Mouse (Mus musculus) ES-E14 (cell line): ENCODE measurements around the gene Ccni. TPM values are rescaled to one million over a fixed set of nuclear protein-coding genes. Genes with fewer than 3 reads are reported as not detected.
A peak's percentile ranks its signal among the peaks of the same experiment; 100 is the strongest.

Source experiments
- DNase-seq: peaks from one replicate; pipeline ENCODE4 v3.0.0-alpha.2; 2013; ENCODE audit warnings: low read depth, low spot score
- H3K27ac ChIP-seq: 2 replicates; pipeline ENCODE4 v1.5.1; 2012; ENCODE audit warnings: low read depth, mild to moderate bottlenecking, low read length, moderate library complexity, mixed read lengths; ENCODE audit not compliant: poor library complexity, insufficient read depth, severe bottlenecking
- H3K36me3 ChIP-seq: 2 replicates; pipeline ENCODE4 v1.6.1; 2012; ENCODE audit warnings: mild to moderate bottlenecking, low read length, moderate library complexity, mixed read lengths; ENCODE audit not compliant: control insufficient read depth, poor library complexity, insufficient read depth, severe bottlenecking
- H3K4me1 ChIP-seq, 2 experiments: fragments of 150-350 bp in 1 of 2; sonication (generic) in 1 of 2; 2 replicates each; pipeline ENCODE4 v1.6.1; 2012; ENCODE audit warnings: low read length in 2 of 2, mild to moderate bottlenecking in 1 of 2, mixed read lengths in 1 of 2; ENCODE audit not compliant: control insufficient read depth in 2 of 2, insufficient read depth in 2 of 2, poor library complexity in 1 of 2
- H3K4me3 ChIP-seq, 2 experiments: fragments of 150-350 bp in 1 of 2; sonication (generic) in 1 of 2; 2 replicates each; pipeline ENCODE4 v1.5.1; 2012; ENCODE audit warnings: low read length in 2 of 2, low read depth in 1 of 2, mild to moderate bottlenecking in 1 of 2, mixed read lengths in 1 of 2; ENCODE audit not compliant: insufficient read depth in 1 of 2, poor library complexity in 1 of 2, severe bottlenecking in 1 of 2
- H3K9ac ChIP-seq: 2 replicates; pipeline ENCODE4 v1.6.1; 2012; ENCODE audit warnings: low read depth, mild to moderate bottlenecking, low read length, mixed read lengths; ENCODE audit not compliant: poor library complexity, insufficient read depth, severe bottlenecking
- H3K9me3 ChIP-seq: fragments of 150-350 bp; sonication (generic); 2 replicates; pipeline ENCODE4 v1.6.1; 2012; ENCODE audit warnings: low read depth, mild to moderate bottlenecking, low read length; ENCODE audit not compliant: control insufficient read depth, insufficient read depth
- CHD2 ChIP-seq: IDR thresholded peaks from 2 replicates; pipeline ENCODE4 v1.6.1; 2014; ENCODE audit warnings: mild to moderate bottlenecking, low read depth, low read length, inconsistent platforms
- HCFC1 ChIP-seq: IDR thresholded peaks from 2 replicates; pipeline ENCODE4 v1.6.1; 2012; ENCODE audit warnings: low read length, inconsistent platforms, borderline replicate concordance; ENCODE audit not compliant: insufficient read depth
- MAFK ChIP-seq: IDR thresholded peaks from 2 replicates; pipeline ENCODE4 v1.6.1; 2014; ENCODE audit warnings: mild to moderate bottlenecking, low read depth, low read length, inconsistent platforms; ENCODE audit not compliant: insufficient read depth
- ZC3H11A ChIP-seq: IDR thresholded peaks from 2 replicates; pipeline ENCODE4 v1.6.1; 2012; ENCODE audit warnings: low read depth, mild to moderate bottlenecking, inconsistent platforms, low read length, borderline replicate concordance
- ZNF384 ChIP-seq: IDR thresholded peaks from 2 replicates; pipeline ENCODE4 v1.6.1; 2012; ENCODE audit warnings: low read depth, low read length, inconsistent platforms
- in situ Hi-C, 2 experiments: fragments of 600-800 bp; cut with MboI; formaldehyde crosslinking; loops; one replicate each; pipeline ENCODE4 v1.15.1; 2025; ENCODE audit warnings: low sequenced_read_pairs in 2 of 2, inconsistent platforms in 1 of 2; ENCODE audit not compliant: unreplicated experiment in 2 of 2
- total RNA-seq: library from RNA; depleted of rRNA; stranded (reverse); fragments of 300-350 nt; gene quantifications from 2 replicates; pipeline ENCODE4 v1.2.3, GENCODE M21; 2012; rRNA removed

The Ccni gene
- 46.2 and 46.5 TPM in 2 replicates for total RNA-seq

GRCm38 (mm10) chr5:93206109-93207005 is at the start of gene Ccni, which contains the start of gene 2010109A12Rik:
TSS of gene Ccni (minus strand) at chr5:93206495.
TSS of gene 2010109A12Rik (plus strand) at chr5:93206518.
- no peak for TF ChIP-seq ZNF384
- 0 out of 2 replicates have a peak, but pooled peaks have one; percentile 21 for TF ChIP-seq CHD2
- TF ChIP-seq HCFC1, result peak; percentile 30; the same call in 1 of the 2 replicates
- peak within 1 kb of the TSS; percentile 96 for H3K9ac ChIP-seq

GRCm38 (mm10) chr5:93255759-93256265 is 49.5 kb upstream of the Ccni start:
- H3K4me3 ChIP-seq, result no peak overlapping the region
- no peak overlapping the region for H3K27ac ChIP-seq
- TF ChIP-seq MAFK (no peak), ZNF384 (no peak), ZC3H11A (no peak), HCFC1 (no peak), CHD2 (no peak)
- no peaks in the 10 kb centered on the region for H3K36me3 ChIP-seq
- H3K4me1 ChIP-seq, result no peaks in the 10 kb centered on the region
- H3K9me3 ChIP-seq, result no peaks in the 10 kb centered on the region
- in situ Hi-C loops, result no loop called here
- no peak overlapping the region for H3K9ac ChIP-seq
- DNase-seq, result no peak

More at GRCm38 (mm10) chr5:93206109-93207005, at the start of gene Ccni, which contains the start of gene 2010109A12Rik:
- H3K4me3 ChIP-seq, result peak within 1 kb of the TSS; percentile 96 to 97
- peaks cover 3% of the 10 kb centered on the region; the same call in 1 of the 2 replicates for H3K36me3 ChIP-seq
- H3K4me1 ChIP-seq, result peaks cover 0 to 5% of the 10 kb centered on the region in 2 experiments; a peak in 2 of 4 replicates
- in situ Hi-C loops, result no loop called here
- DNase-seq, result peak; percentile 95
- no peaks in the 10 kb centered on the region for H3K9me3 ChIP-seq
- H3K27ac ChIP-seq, result peak within 1 kb of the TSS; percentile 94

- DNase-seq, result no peak
- TF ChIP-seq ZC3H11A, result no peak
- TF ChIP-seq CHD2, result no peak
- no peak for TF ChIP-seq HCFC1
- no peak for TF ChIP-seq MAFK
- no peak for TF ChIP-seq ZNF384
- in situ Hi-C loops, result no loop called here
- H3K4me3 ChIP-seq, result no peak overlapping the region
- H3K9me3 ChIP-seq, result no peaks in the 10 kb centered on the region
- H3K9ac ChIP-seq, result no peak overlapping the region
- H3K4me1 ChIP-seq, result no peaks in the 10 kb centered on the region
- no peak overlapping the region for H3K27ac ChIP-seq
- H3K36me3 ChIP-seq, result no peaks in the 10 kb centered on the region
Observed at GRCm38 (mm10) chr5:93251001-93251760, 44.9 kb upstream of the Ccni start.

- H3K9me3 ChIP-seq, result no peaks in the 10 kb centered on the region
- H3K27ac ChIP-seq, result no peak overlapping the region
- H3K4me1 ChIP-seq, result no peaks in the 10 kb centered on the region
- no peak overlapping the region for H3K4me3 ChIP-seq
- in situ Hi-C loops, result no loop called here
- no peak for TF ChIP-seq ZC3H11A
- no peak for TF ChIP-seq MAFK
- no peak for TF ChIP-seq HCFC1
- no peak for TF ChIP-seq CHD2
- no peak for TF ChIP-seq ZNF384
- DNase-seq, result no peak
- H3K9ac ChIP-seq, result no peak overlapping the region
- H3K36me3 ChIP-seq, result no peaks in the 10 kb centered on the region
Observed at GRCm38 (mm10) chr5:93249940-93250578, 43.8 kb upstream of the Ccni start.
